Mouse (Mus musculus) heart, embryonic 14.5 days (tissue): ENCODE results near the gene Rab27a. TPM values are rescaled to one million over a fixed set of nuclear protein-coding genes. Genes with fewer than 3 reads are reported as not detected.
"Not testable (repeated sequence)": the region's sequence is repeated elsewhere in the genome, so short reads cannot be mapped to it uniquely, and the experiment has no call there.

Experiments
- ATAC-seq: fragments of 200-750 bp; cut with Nextera tagmentation; 2 replicates; pipeline ENCODE4 v1.8.0; 2017; ENCODE audit warnings: low read depth, moderate TSS enrichment; ENCODE audit not compliant: insufficient number of reproducible peaks, insufficient read depth, low FRiP score
- H3K27ac ChIP-seq, 2 experiments: fragments of 200-500 bp in 1 of 2; fragments of 300-500 bp in 1 of 2; sonication (generic) in 1 of 2; replicated peaks in 1 of 2; 2 replicates each; pipeline ENCODE4 v1.5.1; 2012 to 2014; ENCODE audit warnings: low read depth in 2 of 2, low read length in 2 of 2, control low read depth in 1 of 2, mild to moderate bottlenecking in 1 of 2, mixed read lengths in 1 of 2; ENCODE audit not compliant: control insufficient read depth in 1 of 2, insufficient read depth in 1 of 2
- H3K27me3 ChIP-seq: fragments of 300-500 bp; sonication (generic); 2 replicates; pipeline ENCODE4 v1.6.1; 2014; ENCODE audit warnings: mild to moderate bottlenecking, low read length, control low read depth; ENCODE audit not compliant: control insufficient read depth, insufficient read depth
- H3K36me3 ChIP-seq: fragments of 300-500 bp; sonication (generic); 2 replicates; pipeline ENCODE4 v1.6.1; 2014; ENCODE audit warnings: mild to moderate bottlenecking, control low read depth, low read length, mixed read lengths; ENCODE audit not compliant: control insufficient read depth, insufficient read depth
- H3K4me1 ChIP-seq, 2 experiments: fragments of 200-500 bp in 1 of 2; fragments of 300-500 bp in 1 of 2; sonication (generic) in 1 of 2; 2 replicates each; pipeline ENCODE4 v1.6.1; 2012 to 2014; ENCODE audit warnings: low read length in 2 of 2, control low read depth in 1 of 2, mixed read lengths in 1 of 2; ENCODE audit not compliant: control insufficient read depth in 2 of 2, insufficient read depth in 2 of 2
- H3K4me2 ChIP-seq: fragments of 300-500 bp; sonication (generic); 2 replicates; pipeline ENCODE4 v1.6.1; 2014; ENCODE audit warnings: mild to moderate bottlenecking, low read length
- H3K4me3 ChIP-seq, 2 experiments: fragments of 200-500 bp in 1 of 2; fragments of 300-500 bp in 1 of 2; sonication (generic) in 1 of 2; 2 replicates each; pipeline ENCODE4 v1.5.1; 2012 to 2014; ENCODE audit warnings: low read length in 2 of 2, mild to moderate bottlenecking in 2 of 2, control low read depth in 1 of 2, low read depth in 1 of 2, moderate library complexity in 1 of 2; ENCODE audit not compliant: control insufficient read depth in 1 of 2, insufficient read depth in 1 of 2
- H3K9ac ChIP-seq: fragments of 300-500 bp; sonication (generic); 2 replicates; pipeline ENCODE4 v1.6.1; 2014; ENCODE audit warnings: mild to moderate bottlenecking, low read length
- H3K9me3 ChIP-seq: fragments of 300-500 bp; sonication (generic); 2 replicates; pipeline ENCODE4 v1.6.1; 2016; ENCODE audit warnings: low read length, control low read depth; ENCODE audit not compliant: control insufficient read depth
- WGBS: fragments of 180-500 bp; shearing (Covaris S2); extraction: QIAGEN DNeasy Blood & Tissue Kit; methylation state at CpG from one replicate; pipeline ENCODE4 v1.1.7; 2014; 5-methylcytosine and 5-hydroxymethylcytosine counted together
- polyA plus RNA-seq: library from polyadenylated mRNA; unstranded; fragments of >200 nt; fragmentation: Nextera tagmentation; extraction: Ambion mirVana; gene quantifications from 2 replicates; pipeline ENCODE4 v1.2.1, GENCODE M21; 2014

The Rab27a gene
- polyA plus RNA-seq, 1 experiment from 2014 or later: 1.6 TPM

DNA sequence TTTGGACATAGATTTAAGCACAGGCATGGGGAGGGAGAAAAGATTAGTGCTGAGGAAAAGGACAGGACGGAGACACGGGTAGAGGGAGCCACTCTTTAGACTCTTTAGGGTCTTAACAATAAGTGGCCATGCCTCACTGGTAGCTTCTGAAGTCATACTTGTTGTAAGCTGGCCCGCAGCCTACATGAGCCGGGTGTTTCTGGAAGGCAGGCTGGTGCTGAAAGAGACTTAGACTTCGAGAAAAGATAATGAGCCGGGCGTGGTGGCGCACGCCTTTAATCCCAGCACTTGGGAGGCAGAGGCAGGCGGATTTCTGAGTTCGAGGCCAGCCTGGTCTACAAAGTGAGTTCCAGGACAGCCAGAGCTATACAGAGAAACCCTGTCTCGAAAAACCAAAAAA lies 34.7 kb downstream of the Rab27a start:
- 80% methylated on average over 10 of the region's 12 CpGs for WGBS
- not testable (repeated sequence) for H3K9ac ChIP-seq, H3K4me1 ChIP-seq, H3K36me3 ChIP-seq, H3K9me3 ChIP-seq, H3K27me3 ChIP-seq, H3K27ac ChIP-seq, ATAC-seq, H3K4me3 ChIP-seq, H3K4me2 ChIP-seq

DNA sequence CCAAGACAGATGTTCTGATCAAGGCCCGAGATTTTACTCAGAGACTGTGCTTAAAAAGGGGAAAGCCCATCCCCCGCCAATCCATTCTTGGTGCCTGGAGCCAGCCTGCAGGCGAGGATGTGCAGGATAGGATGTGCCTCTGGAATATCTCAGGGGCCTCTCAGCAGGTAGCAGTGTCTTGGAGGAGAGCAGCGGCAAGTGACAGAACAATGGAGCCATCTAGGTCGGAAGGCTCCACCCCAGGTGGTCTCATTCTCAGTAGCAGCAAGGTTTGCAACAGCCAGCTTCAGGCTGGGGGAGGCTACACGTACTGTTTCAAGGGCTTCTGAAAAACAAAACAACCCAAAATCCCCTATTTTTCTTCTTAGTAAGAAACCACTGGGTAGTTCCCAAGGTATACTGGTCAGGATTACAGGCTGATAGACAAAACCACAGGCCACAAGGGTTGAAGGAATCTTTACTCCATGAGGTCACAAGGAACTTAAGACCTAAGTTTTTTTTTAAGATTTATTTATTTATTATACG lies 35.2 kb downstream of the Rab27a start:
- no peak overlapping the region for H3K9ac ChIP-seq
- no peaks in the 10 kb centered on the region for H3K27me3 ChIP-seq
- H3K9me3 ChIP-seq: no peaks in the 10 kb centered on the region
- no peaks in the 10 kb centered on the region for H3K36me3 ChIP-seq
- ATAC-seq: no peak
- no peak overlapping the region for H3K27ac ChIP-seq
- no peak overlapping the region for H3K4me3 ChIP-seq
- WGBS: 47% methylated on average over 7 of the region's 7 CpGs
- no peaks in the 10 kb centered on the region for H3K4me1 ChIP-seq
- H3K4me2 ChIP-seq: no peak overlapping the region

GRCm38 (mm10) chr9:73082291-73083000 lies 37.8 kb downstream of the Rab27a start:
- H3K4me3 ChIP-seq: no peak overlapping the region
- H3K9ac ChIP-seq: no peak overlapping the region
- peaks cover 2 to 4% of the 10 kb centered on the region in 2 experiments; a peak in 2 of 4 replicates for H3K4me1 ChIP-seq
- no peaks in the 10 kb centered on the region for H3K27me3 ChIP-seq
- H3K27ac ChIP-seq: no peak overlapping the region
- no peak overlapping the region for H3K4me2 ChIP-seq
- no peaks in the 10 kb centered on the region for H3K9me3 ChIP-seq
- H3K36me3 ChIP-seq: no peaks in the 10 kb centered on the region
- ATAC-seq: no peak
- 79% methylated on average over 8 of the region's 8 CpGs for WGBS

- H3K27me3 ChIP-seq: no peaks in the 10 kb centered on the region
- no peaks in the 10 kb centered on the region for H3K36me3 ChIP-seq
- H3K4me1 ChIP-seq: peaks cover 2 to 4% of the 10 kb centered on the region in 2 experiments; a peak in 2 of 4 replicates
- no peak overlapping the region for H3K4me2 ChIP-seq
- no peak overlapping the region for H3K9ac ChIP-seq
- WGBS: 51% methylated on average over 6 of the region's 6 CpGs
- no peak overlapping the region for H3K27ac ChIP-seq
- ATAC-seq: no peak
- H3K4me3 ChIP-seq: no peak overlapping the region
- H3K9me3 ChIP-seq: no peaks in the 10 kb centered on the region
Measured at GRCm38 (mm10) chr9:73083956-73084355, 39.3 kb downstream of the Rab27a start.

GRCm38 (mm10) chr9:73085845-73086244 lies 41.2 kb downstream of the Rab27a start:
- Histone ChIP-seq H3K9ac (no peak overlapping the region), H3K4me1 (peaks cover 2 to 4% of the 10 kb centered on the region in 2 experiments; a peak in 2 of 4 replicates), H3K27me3 (no peaks in the 10 kb centered on the region), H3K9me3 (no peaks in the 10 kb centered on the region), H3K27ac (no peak overlapping the region), H3K4me2 (no peak overlapping the region), H3K36me3 (no peaks in the 10 kb centered on the region), H3K4me3 (no peak overlapping the region)
- ATAC-seq: no peak
- 42% methylated on average over 6 of the region's 6 CpGs for WGBS

GRCm38 (mm10) chr9:73087121-73087520 lies 42.5 kb downstream of the Rab27a start:
- H3K9ac ChIP-seq: no peak overlapping the region
- H3K4me1 ChIP-seq: peaks cover 2 to 4% of the 10 kb centered on the region in 2 experiments; a peak in 2 of 4 replicates
- H3K4me2 ChIP-seq: no peak overlapping the region
- ATAC-seq: no peak
- H3K27me3 ChIP-seq: no peaks in the 10 kb centered on the region
- H3K9me3 ChIP-seq: no peaks in the 10 kb centered on the region
- WGBS: 55% methylated on average over 8 of the region's 8 CpGs
- H3K36me3 ChIP-seq: no peaks in the 10 kb centered on the region
- no peak overlapping the region for H3K27ac ChIP-seq
- no peak overlapping the region for H3K4me3 ChIP-seq

GRCm38 (mm10) chr9:73087581-73087980 lies 42.9 kb downstream of the Rab27a start:
- H3K4me2 ChIP-seq: no peak overlapping the region
- H3K36me3 ChIP-seq: no peaks in the 10 kb centered on the region
- no peak overlapping the region for H3K9ac ChIP-seq
- no peaks in the 10 kb centered on the region for H3K9me3 ChIP-seq
- H3K4me3 ChIP-seq: no peak overlapping the region
- peaks cover 2 to 4% of the 10 kb centered on the region in 2 experiments; a peak in 2 of 4 replicates for H3K4me1 ChIP-seq
- H3K27me3 ChIP-seq: no peaks in the 10 kb centered on the region
- no peak overlapping the region for H3K27ac ChIP-seq
- 68% methylated on average over 5 of the region's 5 CpGs for WGBS
- no peak for ATAC-seq
